Mouse (Mus musculus) MEL (cell line): ENCODE results near the gene Zbtb7a. TPM values are rescaled to one million over a fixed set of nuclear protein-coding genes. Genes with fewer than 3 reads are reported as not detected.

Experiments
- DNase-seq: peaks from one replicate; pipeline ENCODE4 v3.0.0; 2011; ENCODE audit warnings: low read depth, low spot score
- H3K27ac ChIP-seq: 2 replicates; pipeline ENCODE4 v1.5.1; 2012; ENCODE audit warnings: low read depth, mild to moderate bottlenecking, control low read depth, low read length, moderate library complexity; ENCODE audit not compliant: control insufficient read depth
- H3K27me3 ChIP-seq, 2 experiments: fragments of 150-350 bp in 1 of 2; sonication (generic) in 1 of 2; 2 replicates each; pipeline ENCODE4 v1.6.1; 2012; ENCODE audit warnings: low read length in 2 of 2, mild to moderate bottlenecking in 2 of 2, improper control_type of control experiment in 1 of 2, moderate library complexity in 1 of 2; ENCODE audit not compliant: insufficient read depth in 2 of 2, control insufficient read depth in 1 of 2
- H3K36me3 ChIP-seq, 2 experiments: 2 replicates each; pipeline ENCODE4 v1.6.1; 2012 to 2014; ENCODE audit warnings: low read length in 2 of 2, improper control_type of control experiment in 1 of 2, inconsistent platforms in 1 of 2, mild to moderate bottlenecking in 1 of 2; ENCODE audit not compliant: insufficient read depth in 2 of 2, control insufficient read depth in 1 of 2
- H3K4me1 ChIP-seq, 2 experiments: fragments of 150-350 bp in 1 of 2; sonication (generic) in 1 of 2; 2 replicates each; pipeline ENCODE4 v1.6.1; 2012; ENCODE audit warnings: low read length in 2 of 2, improper control_type of control experiment in 1 of 2, mild to moderate bottlenecking in 1 of 2; ENCODE audit not compliant: insufficient read depth in 2 of 2, control insufficient read depth in 1 of 2
- H3K4me3 ChIP-seq, 2 experiments: fragments of 150-350 bp in 1 of 2; sonication (generic) in 1 of 2; 2 replicates each; pipeline ENCODE4 v1.5.1; 2012; ENCODE audit warnings: low read depth in 2 of 2, low read length in 2 of 2, mild to moderate bottlenecking in 2 of 2, moderate library complexity in 2 of 2, control low read depth in 1 of 2, improper control_type of control experiment in 1 of 2; ENCODE audit not compliant: control insufficient read depth in 1 of 2, insufficient read depth in 1 of 2
- H3K79me2 ChIP-seq: 2 replicates; pipeline ENCODE4 v1.6.1; 2012; ENCODE audit warnings: mild to moderate bottlenecking, low read length, moderate library complexity; ENCODE audit not compliant: control insufficient read depth, poor library complexity, insufficient read depth
- H3K9ac ChIP-seq: 2 replicates; pipeline ENCODE4 v1.6.1; 2012; ENCODE audit warnings: low read depth, mild to moderate bottlenecking, control low read depth, low read length, moderate library complexity; ENCODE audit not compliant: control insufficient read depth, poor library complexity, severe bottlenecking
- H3K9me3 ChIP-seq: fragments of 150-350 bp; sonication (generic); replicated peaks from 2 replicates; pipeline ENCODE4 v1.6.1; 2012; ENCODE audit warnings: mild to moderate bottlenecking, low read length, improper control_type of control experiment, moderate library complexity; ENCODE audit not compliant: insufficient read depth
- BHLHE40 ChIP-seq: IDR thresholded peaks from 2 replicates; pipeline ENCODE4 v1.6.1; 2012; ENCODE audit warnings: low read depth, mild to moderate bottlenecking, inconsistent platforms, low read length, improper control_type of control experiment, borderline replicate concordance
- CHD1 ChIP-seq: IDR thresholded peaks from 2 replicates; pipeline ENCODE4 v1.6.1; 2012; ENCODE audit warnings: low read depth, mild to moderate bottlenecking, inconsistent platforms, low read length, improper control_type of control experiment
- CHD2 ChIP-seq: IDR thresholded peaks from 2 replicates; pipeline ENCODE4 v1.6.1; 2011; ENCODE audit warnings: low read length, improper control_type of control experiment
- CTCF ChIP-seq, 3 experiments: IDR thresholded peaks in 2 of 3; conservative IDR thresholded peaks in 1 of 3; 2 replicates each; pipeline ENCODE4 v1.5.1; 2011 to 2012; ENCODE audit warnings: low read length in 3 of 3, low read depth in 2 of 3, mild to moderate bottlenecking in 2 of 3, improper control_type of control experiment in 1 of 3, inconsistent platforms in 1 of 3, mixed read lengths in 1 of 3, moderate library complexity in 1 of 3; ENCODE audit not compliant: control insufficient read depth in 1 of 3, insufficient read depth in 1 of 3, poor library complexity in 1 of 3, severe bottlenecking in 1 of 3
- E2F4 ChIP-seq: IDR thresholded peaks from 2 replicates; pipeline ENCODE4 v1.6.1; 2011; ENCODE audit warnings: low read depth, low read length, improper control_type of control experiment, borderline replicate concordance
- ELF1 ChIP-seq: IDR thresholded peaks from 2 replicates; pipeline ENCODE4 v1.6.1; 2014; ENCODE audit warnings: low read depth, mild to moderate bottlenecking, inconsistent platforms, low read length, improper control_type of control experiment, moderate library complexity
- EP300 ChIP-seq, 2 experiments: IDR thresholded peaks; 2 replicates each; pipeline ENCODE4 v1.6.1; 2011; ENCODE audit warnings: improper control_type of control experiment in 2 of 2, low read length in 2 of 2, low read depth in 1 of 2, mild to moderate bottlenecking in 1 of 2
- ETS1 ChIP-seq: IDR thresholded peaks from 2 replicates; pipeline ENCODE4 v1.6.1; 2012; ENCODE audit warnings: low read depth, mild to moderate bottlenecking, inconsistent platforms, low read length, improper control_type of control experiment, moderate library complexity
- GATA1 ChIP-seq: IDR thresholded peaks from 2 replicates; pipeline ENCODE4 v1.6.1; 2011; ENCODE audit warnings: low read depth, low read length, improper control_type of control experiment
- HCFC1 ChIP-seq: IDR thresholded peaks from 2 replicates; pipeline ENCODE4 v1.6.1; 2012; ENCODE audit warnings: low read depth, mild to moderate bottlenecking, inconsistent platforms, low read length, improper control_type of control experiment, moderate library complexity
- JUND ChIP-seq: IDR thresholded peaks from 2 replicates; pipeline ENCODE4 v1.6.1; 2011; ENCODE audit warnings: low read depth, mild to moderate bottlenecking, improper control_type of control experiment, low read length
- KAT2A ChIP-seq: conservative IDR thresholded peaks from 2 replicates; pipeline ENCODE4 v1.6.1; 2012; ENCODE audit warnings: low read depth, low read length, improper control_type of control experiment, inconsistent platforms
- MAFK ChIP-seq: IDR thresholded peaks from 2 replicates; pipeline ENCODE4 v1.6.1; 2011; ENCODE audit warnings: low read depth, mild to moderate bottlenecking, low read length, improper control_type of control experiment, borderline replicate concordance
- MAX ChIP-seq: IDR thresholded peaks from 2 replicates; pipeline ENCODE4 v1.6.1; 2011; ENCODE audit warnings: low read length, improper control_type of control experiment
- MAZ ChIP-seq: IDR thresholded peaks from 2 replicates; pipeline ENCODE4 v1.6.1; 2012; ENCODE audit warnings: low read depth, mild to moderate bottlenecking, inconsistent platforms, low read length, improper control_type of control experiment
- MEF2A ChIP-seq: IDR thresholded peaks from 2 replicates; pipeline ENCODE4 v1.6.1; 2014; ENCODE audit warnings: low read depth, mild to moderate bottlenecking, inconsistent platforms, low read length, improper control_type of control experiment; ENCODE audit not compliant: poor library complexity, insufficient replicate concordance, severe bottlenecking; ENCODE audit errors: extremely low read depth
- MXI1 ChIP-seq: IDR thresholded peaks from 2 replicates; pipeline ENCODE4 v1.6.1; 2011; ENCODE audit warnings: mild to moderate bottlenecking, low read depth, low read length, improper control_type of control experiment
- MYB ChIP-seq: IDR thresholded peaks from 2 replicates; pipeline ENCODE4 v1.6.1; 2011; ENCODE audit warnings: mild to moderate bottlenecking, low read depth, low read length, improper control_type of control experiment
- NELFE ChIP-seq: IDR thresholded peaks from 2 replicates; pipeline ENCODE4 v1.6.1; 2011; ENCODE audit warnings: low read depth, low read length, improper control_type of control experiment
- NRF1 ChIP-seq: IDR thresholded peaks from 2 replicates; pipeline ENCODE4 v1.6.1; 2014; ENCODE audit warnings: low read depth, mild to moderate bottlenecking, inconsistent platforms, low read length, improper control_type of control experiment, moderate library complexity; ENCODE audit not compliant: poor library complexity, insufficient read depth, severe bottlenecking
- POLR2A ChIP-seq, 2 experiments: IDR thresholded peaks; 2 replicates each; pipeline ENCODE4 v1.6.1; 2011 to 2012; ENCODE audit warnings: low read length in 2 of 2, mild to moderate bottlenecking in 2 of 2, control low read depth in 1 of 2, improper control_type of control experiment in 1 of 2, low read depth in 1 of 2, moderate library complexity in 1 of 2; ENCODE audit not compliant: control insufficient read depth in 1 of 2, insufficient read depth in 1 of 2, poor library complexity in 1 of 2
- POLR2AphosphoS2 ChIP-seq: IDR thresholded peaks from 2 replicates; pipeline ENCODE4 v1.6.1; 2011; ENCODE audit warnings: low read length, improper control_type of control experiment
- POLR2AphosphoS5 ChIP-seq: IDR thresholded peaks from 2 replicates; pipeline ENCODE4 v1.6.1; 2012; ENCODE audit warnings: low read depth, borderline replicate concordance, mild to moderate bottlenecking, inconsistent platforms, low read length, moderate library complexity, mixed read lengths
- RAD21 ChIP-seq: IDR thresholded peaks from 2 replicates; pipeline ENCODE4 v1.6.1; 2011; ENCODE audit warnings: mild to moderate bottlenecking, low read depth, low read length, improper control_type of control experiment
- SIN3A ChIP-seq: IDR thresholded peaks from 2 replicates; pipeline ENCODE4 v1.6.1; 2012; ENCODE audit warnings: low read length, improper control_type of control experiment, inconsistent platforms
- TBP ChIP-seq: IDR thresholded peaks from 2 replicates; pipeline ENCODE4 v1.8.0; 2011; ENCODE audit warnings: low read depth, low read length, improper control_type of control experiment
- TCF12 ChIP-seq: IDR thresholded peaks from 2 replicates; pipeline ENCODE4 v1.6.1; 2014; ENCODE audit warnings: low read depth, mild to moderate bottlenecking, inconsistent platforms, low read length, improper control_type of control experiment, moderate library complexity
- USF1 ChIP-seq: IDR thresholded peaks from 2 replicates; pipeline ENCODE4 v1.6.1; 2014; ENCODE audit warnings: low read depth, mild to moderate bottlenecking, inconsistent platforms, low read length, improper control_type of control experiment, moderate library complexity
- USF2 ChIP-seq, 2 experiments: IDR thresholded peaks; 2 replicates each; pipeline ENCODE4 v1.6.1; 2011 to 2012; ENCODE audit warnings: improper control_type of control experiment in 2 of 2, low read length in 2 of 2, borderline replicate concordance in 1 of 2, inconsistent platforms in 1 of 2, low read depth in 1 of 2, mild to moderate bottlenecking in 1 of 2; ENCODE audit not compliant: insufficient read depth in 1 of 2
- ZC3H11A ChIP-seq: IDR thresholded peaks from 2 replicates; pipeline ENCODE4 v1.6.1; 2012; ENCODE audit warnings: low read depth, mild to moderate bottlenecking, inconsistent platforms, low read length, improper control_type of control experiment
- ZKSCAN1 ChIP-seq: IDR thresholded peaks from 2 replicates; pipeline ENCODE4 v1.6.1; 2012; ENCODE audit warnings: low read depth, mild to moderate bottlenecking, inconsistent platforms, low read length, improper control_type of control experiment, moderate library complexity
- ZMIZ1 ChIP-seq: IDR thresholded peaks from 2 replicates; pipeline ENCODE4 v1.6.1; 2012; ENCODE audit warnings: low read depth, mild to moderate bottlenecking, inconsistent platforms, low read length, improper control_type of control experiment, moderate library complexity
- ZNF384 ChIP-seq: IDR thresholded peaks from 2 replicates; pipeline ENCODE4 v1.6.1; 2012; ENCODE audit warnings: low read depth, mild to moderate bottlenecking, inconsistent platforms, low read length, improper control_type of control experiment
- polyA plus RNA-seq, 2 experiments: library from polyadenylated mRNA; stranded (reverse) in 1 of 2; unstranded in 1 of 2; fragments of >175 nt in 1 of 2; fragments of >200 nt in 1 of 2; gene quantifications; 2 replicates each; pipeline versions ENCODE4 v1.2.1 to v1.2.4; 2012; ENCODE audit warnings: low replicate concordance in 2 of 2, low read depth in 1 of 2; ENCODE audit not compliant: insufficient read length in 2 of 2, insufficient read depth in 1 of 2, missing spikeins in 1 of 2
- total RNA-seq: library from RNA; depleted of rRNA; stranded (reverse); fragments of 300-350 nt; gene quantifications from 2 replicates; pipeline ENCODE4 v1.2.3, GENCODE M21; 2012

The Zbtb7a gene
- total and polyA plus RNA-seq, 3 experiments: 25.3 to 45.4 (median 40.6) TPM

- peak within 1 kb of the TSS; percentile 91 for H3K4me3 ChIP-seq
- peak within 1 kb of the TSS; percentile 89 for H3K9ac ChIP-seq
- DNase-seq: peak; percentile 99
- peaks cover 27% of the 10 kb centered on the region for H3K79me2 ChIP-seq
- H3K4me1 ChIP-seq: peaks cover 0 to 4% of the 10 kb centered on the region in 2 experiments; a peak in 1 of 4 replicates
- H3K27me3 ChIP-seq: no peaks in the 10 kb centered on the region
- TF ChIP-seq MAZ (no peak), MAFK (no peak), SIN3A (peak; percentile 93), NELFE (peak; percentile 80), E2F4 (no peak), MEF2A (no peak), BHLHE40 (peak; percentile 96), NRF1 (peak; percentile 91), RAD21 (no peak), MYB (no peak), POLR2AphosphoS5 (no peak), ELF1 (peak; percentile 14; the same call in 1 of the 2 replicates), CTCF (IDR thresholded peaks at IDR 0.05 in 2 of 3, conservative IDR thresholded peaks at IDR 0.05 in 1 of 3; ENCODE audit: control insufficient read depth in 1 of 3, insufficient read depth in 1 of 3, low read depth in 2 of 3, low read length in 3 of 3, poor library complexity in 1 of 3, severe bottlenecking in 1 of 3) (no peak), EP300 (IDR thresholded peaks at IDR 0.05; ENCODE audit: low read depth in 1 of 2, low read length in 2 of 2) (peak in 1 of 2 experiments; percentile 7; a peak in 1 of 4 replicates), MAX (peak; percentile 89), MXI1 (peak; percentile 60), USF1 (peak; percentile 100), HCFC1 (peak; percentile 83), TCF12 (peak; percentile 80), USF2 (IDR thresholded peaks at IDR 0.05; ENCODE audit: borderline replicate concordance in 1 of 2, insufficient read depth in 1 of 2, low read depth in 1 of 2, low read length in 2 of 2) (peak; percentile 65 to 94; a peak in 3 of 4 replicates), POLR2AphosphoS2 (peak; percentile 51; the same call in 1 of the 2 replicates), CHD2 (no peak), ZC3H11A (no peak), TBP (peak; percentile 88), KAT2A (no peak; the same call in 1 of the 2 replicates), JUND (no peak), ZMIZ1 (peak; percentile 8; the same call in 1 of the 2 replicates), POLR2A (IDR thresholded peaks at IDR 0.05; ENCODE audit: control insufficient read depth in 1 of 2, insufficient read depth in 1 of 2, low read depth in 1 of 2, low read length in 2 of 2, poor library complexity in 1 of 2) (peak; percentile 72 to 76; a peak in 3 of 4 replicates), ZNF384 (no peak), ETS1 (no peak), GATA1 (no peak), CHD1 (no peak), ZKSCAN1 (no peak)
- H3K36me3 ChIP-seq: peaks cover 0 to 3% of the 10 kb centered on the region in 2 experiments; a peak in 2 of 4 replicates
- H3K9me3 ChIP-seq: no peaks in the 10 kb centered on the region
- H3K27ac ChIP-seq: peak within 1 kb of the TSS; percentile 95
Measured at GRCm38 (mm10) chr10:81167200-81168086, 32.4 kb downstream of the Zbtb7a start, which contains the start of gene Pias4. Gene Pias4, minus strand, starts transcription at chr10:81167923.
